Mouse (Mus musculus): ENCODE data around the gene Tnfaip6. TPM values are rescaled to one million over a fixed set of nuclear protein-coding genes. Genes with fewer than 3 reads are reported as not detected.
A peak's percentile ranks its signal among the peaks of the same experiment; 100 is the strongest.

The Tnfaip6 gene
- polyA plus RNA-seq, 1 experiment: 16.9 TPM

GRCm38 (mm10) chr2:52072491-52073140, 34.8 kb downstream of the Tnfaip6 start, which contains the start of gene Rif1:
TSS of gene Rif1 (plus strand) at chr2:52072832.
- peak; percentile 91 to 92 for DNase-seq
- peak within 1 kb of the TSS; percentile 96 for H3K4me3 ChIP-seq (replicated peaks; ENCODE audit: insufficient read depth, low read depth, low read length)
- TF ChIP-seq POLR2A (IDR thresholded peaks at IDR 0.05; ENCODE audit: borderline replicate concordance, insufficient read depth, low read length): no peak
- peak within 1 kb of the TSS; percentile 96 for H3K27ac ChIP-seq (ENCODE audit: insufficient read depth, low read length)
- H3K4me1 ChIP-seq (ENCODE audit: control insufficient read depth, insufficient read depth, low read length): peaks cover 4% of the 10 kb centered on the region; the same call in 1 of the 2 replicates
- no peaks in the 10 kb centered on the region for H3K27me3 ChIP-seq (ENCODE audit: control insufficient read depth, insufficient read depth, low read length)
- under 1% methylated on average over 66 of the region's 72 CpGs for WGBS

- Histone ChIP-seq H3K4me3 (replicated peaks; ENCODE audit: insufficient read depth, low read depth, low read length) (peak overlapping the region; percentile 96), H3K27ac (ENCODE audit: insufficient read depth, low read length) (peak overlapping the region; percentile 96), H3K4me1 (ENCODE audit: control insufficient read depth, insufficient read depth, low read length) (peaks cover 8% of the 10 kb centered on the region; the same call in 1 of the 2 replicates), H3K27me3 (ENCODE audit: control insufficient read depth, insufficient read depth, low read length) (no peaks in the 10 kb centered on the region)
- no peak for TF ChIP-seq POLR2A (IDR thresholded peaks at IDR 0.05; ENCODE audit: borderline replicate concordance, insufficient read depth, low read length)
- TF ChIP-seq CTCF (IDR thresholded peaks at IDR 0.05; ENCODE audit: borderline replicate concordance, insufficient read depth, low read depth, low read length): no peak
- no peak for DNase-seq
- WGBS: 1% methylated on average over 56 of the region's 56 CpGs
Observed at GRCm38 (mm10) chr2:52073141-52073904, 35.5 kb downstream of the Tnfaip6 start.

GRCm38 (mm10) chr2:52078666-52079065, 40.9 kb downstream of the Tnfaip6 start:
- peak in 1 of 2 experiments; percentile 30 for DNase-seq
- TF ChIP-seq POLR2A (IDR thresholded peaks at IDR 0.05; ENCODE audit: borderline replicate concordance, insufficient read depth, low read length): no peak
- peaks cover 10% of the 10 kb centered on the region for H3K4me1 ChIP-seq (ENCODE audit: control insufficient read depth, insufficient read depth, low read length)
- no peak overlapping the region for H3K4me3 ChIP-seq (replicated peaks; ENCODE audit: insufficient read depth, low read depth, low read length)
- no peaks in the 10 kb centered on the region for H3K27me3 ChIP-seq (ENCODE audit: control insufficient read depth, insufficient read depth, low read length)
- H3K27ac ChIP-seq (ENCODE audit: insufficient read depth, low read length): peak overlapping the region; percentile 81; the same call in 1 of the 2 replicates
- WGBS: 14% methylated on average over 2 of the region's 2 CpGs

- H3K27me3 ChIP-seq (ENCODE audit: control insufficient read depth, insufficient read depth, low read length): no peaks in the 10 kb centered on the region
- no peak overlapping the region for H3K4me3 ChIP-seq (replicated peaks; ENCODE audit: insufficient read depth, low read depth, low read length)
- TF ChIP-seq CTCF (IDR thresholded peaks at IDR 0.05; ENCODE audit: borderline replicate concordance, insufficient read depth, low read depth, low read length) (no peak), POLR2A (IDR thresholded peaks at IDR 0.05; ENCODE audit: borderline replicate concordance, insufficient read depth, low read length) (no peak)
- no peak overlapping the region for H3K27ac ChIP-seq (ENCODE audit: insufficient read depth, low read length)
- DNase-seq: no peak
- peaks cover 10% of the 10 kb centered on the region; the same call in 1 of the 2 replicates for H3K4me1 ChIP-seq (ENCODE audit: control insufficient read depth, insufficient read depth, low read length)
- 91% methylated on average over 3 of the region's 3 CpGs for whole genome bisulfite sequencing
Observed at GRCm38 (mm10) chr2:52084013-52084412, 46.2 kb downstream of the Tnfaip6 start.

- WGBS: 5% methylated on average over 2 of the region's 2 CpGs
- TF ChIP-seq CTCF (IDR thresholded peaks at IDR 0.05; ENCODE audit: borderline replicate concordance, insufficient read depth, low read depth, low read length) (no peak), POLR2A (IDR thresholded peaks at IDR 0.05; ENCODE audit: borderline replicate concordance, insufficient read depth, low read length) (no peak)
- peak; percentile 76 to 93 for DNase-seq
Observed at GRCm38 (mm10) chr2:52084571-52084970, 46.8 kb downstream of the Tnfaip6 start.

More at GRCm38 (mm10) chr2:52084571-52084970, 46.8 kb downstream of the Tnfaip6 start:
- Histone ChIP-seq H3K4me1 (ENCODE audit: control insufficient read depth, insufficient read depth, low read length) (peaks cover 10% of the 10 kb centered on the region; the same call in 1 of the 2 replicates), H3K27me3 (ENCODE audit: control insufficient read depth, insufficient read depth, low read length) (no peaks in the 10 kb centered on the region), H3K4me3 (replicated peaks; ENCODE audit: insufficient read depth, low read depth, low read length) (no peak overlapping the region), H3K27ac (ENCODE audit: insufficient read depth, low read length) (no peak overlapping the region; the same call in 1 of the 2 replicates)

Other genes starting within 250 kb of the Tnfaip6 start
- 18.8 and 19.8 TPM in 2 replicates for gene Rbm43, start 102.8 kb upstream of the Tnfaip6 start, polyA plus RNA-seq (2012; rRNA removed)
- 6.7 and 8.1 TPM in 2 replicates for gene Nmi, start 64.5 kb upstream of the Tnfaip6 start, polyA plus RNA-seq (2012; rRNA removed)
- gene Rif1, start 34.8 kb downstream of the Tnfaip6 start, polyA plus RNA-seq (2012; rRNA removed): 33.7 and 36.9 TPM in 2 replicates